Mouse (Mus musculus): Measurements from ENCODE around the gene Dexi. TPM values are rescaled to one million over a fixed set of nuclear protein-coding genes. Genes with fewer than 3 reads are reported as not detected.

Gene Dexi
- total and polyA plus RNA-seq, 3 experiments: 9.3 to 17.8 TPM; not detected in 1

GRCm38 (mm10) chr16:10544995-10545622 lies 2.3 kb upstream of the Dexi start, which contains the start of gene Clec16a (continued):
- peak; percentile 59 to 69 for TF ChIP-seq POLR2A (IDR thresholded peaks at IDR 0.05; ENCODE audit: control insufficient read depth in 1 of 2, insufficient read depth in 1 of 2, low read depth in 1 of 2, low read length in 2 of 2, poor library complexity in 1 of 2)
- TF ChIP-seq ETS1 (IDR thresholded peaks at IDR 0.05; ENCODE audit: low read depth, low read length): 0 out of 2 replicates have a peak, but pooled peaks have one; percentile 32
- TF ChIP-seq POLR2AphosphoS2 (IDR thresholded peaks at IDR 0.05; ENCODE audit: low read length): peak; percentile 75; the same call in 1 of the 2 replicates
- TF ChIP-seq ZC3H11A (IDR thresholded peaks at IDR 0.05; ENCODE audit: low read depth, low read length): no peak
- no peak for TF ChIP-seq MEF2A (IDR thresholded peaks at IDR 0.05; ENCODE audit: extremely low read depth, insufficient replicate concordance, low read depth, low read length, poor library complexity, severe bottlenecking)
- TF ChIP-seq MAX (IDR thresholded peaks at IDR 0.05; ENCODE audit: low read length): 0 out of 2 replicates have a peak, but pooled peaks have one; percentile 39
- peak; percentile 36; the same call in 1 of the 2 replicates for TF ChIP-seq RCOR1 (IDR thresholded peaks at IDR 0.05; ENCODE audit: low read depth, low read length)
- peak; percentile 62 for TF ChIP-seq TCF12 (IDR thresholded peaks at IDR 0.05; ENCODE audit: low read depth, low read length)
- no peak for TF ChIP-seq SMC3 (IDR thresholded peaks at IDR 0.05; ENCODE audit: low read depth, low read length)
- peak; percentile 99 for TF ChIP-seq KAT2A (conservative IDR thresholded peaks at IDR 0.05; ENCODE audit: low read depth, low read length)
- TF ChIP-seq MYB (IDR thresholded peaks at IDR 0.05; ENCODE audit: low read depth, low read length): peak; percentile 64; the same call in 1 of the 2 replicates
- TF ChIP-seq SIN3A (IDR thresholded peaks at IDR 0.05; ENCODE audit: low read length): peak; percentile 98
- no peak for TF ChIP-seq USF1 (IDR thresholded peaks at IDR 0.05; ENCODE audit: low read depth, low read length)
- TF ChIP-seq USF2 (IDR thresholded peaks at IDR 0.05; ENCODE audit: borderline replicate concordance in 1 of 2, insufficient read depth in 1 of 2, low read depth in 1 of 2, low read length in 2 of 2): no peak
- TF ChIP-seq CHD1 (IDR thresholded peaks at IDR 0.05; ENCODE audit: low read depth, low read length): no peak
- TF ChIP-seq ZNF384 (IDR thresholded peaks at IDR 0.05; ENCODE audit: low read depth, low read length): no peak

DNA sequence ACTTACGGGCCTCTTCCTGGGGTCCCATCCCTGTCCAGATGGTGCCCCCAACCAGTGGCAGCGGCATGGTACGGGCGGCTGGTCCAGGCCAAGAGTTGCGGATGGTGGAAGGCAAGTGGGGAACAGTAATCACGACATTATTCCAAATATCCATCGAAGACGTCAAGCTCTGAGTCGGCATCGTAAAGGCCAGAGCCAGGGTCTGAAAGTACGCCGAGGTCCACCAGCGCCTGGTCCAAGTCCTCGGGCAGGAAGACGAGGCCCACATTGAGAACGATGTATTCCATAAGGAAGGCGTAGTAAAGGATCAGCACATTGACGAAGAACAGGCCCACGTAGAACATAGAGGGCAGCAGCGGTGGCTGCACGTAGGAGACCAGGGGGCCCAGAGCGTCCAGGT lies 588 bp downstream of the Dexi start:
- H3K4me1 ChIP-seq (ENCODE audit: control insufficient read depth in 1 of 2, insufficient read depth in 2 of 2, low read length in 2 of 2): peaks cover 7 to 23% of the 10 kb centered on the region in 2 experiments
- H3K27me3 ChIP-seq (ENCODE audit: control insufficient read depth in 1 of 2, insufficient read depth in 2 of 2, low read length in 2 of 2): no peaks in the 10 kb centered on the region
- DNase-seq (ENCODE audit: low read depth, low spot score): peak; percentile 34
- H3K4me3 ChIP-seq (ENCODE audit: control insufficient read depth in 1 of 2, insufficient read depth in 1 of 2, low read depth in 2 of 2, low read length in 2 of 2): peak overlapping the region; percentile 66 to 74
- H3K9me3 ChIP-seq (replicated peaks; ENCODE audit: insufficient read depth, low read length): no peaks in the 10 kb centered on the region
- no peak for TF ChIP-seq GATA1 (IDR thresholded peaks at IDR 0.05; ENCODE audit: low read depth, low read length)
- TF ChIP-seq ZC3H11A (IDR thresholded peaks at IDR 0.05; ENCODE audit: low read depth, low read length): no peak
- 0 out of 2 replicates have a peak, but pooled peaks have one; percentile 27 for TF ChIP-seq MAX (IDR thresholded peaks at IDR 0.05; ENCODE audit: low read length)
- peaks cover 0 to 10% of the 10 kb centered on the region in 2 experiments; a peak in 1 of 4 replicates for H3K36me3 ChIP-seq (ENCODE audit: control insufficient read depth in 1 of 2, insufficient read depth in 2 of 2, low read length in 2 of 2)
- H3K9ac ChIP-seq (ENCODE audit: control insufficient read depth, low read depth, low read length, poor library complexity, severe bottlenecking): peak overlapping the region; percentile 82
- peaks cover 10% of the 10 kb centered on the region for H3K79me2 ChIP-seq (ENCODE audit: control insufficient read depth, insufficient read depth, low read length, poor library complexity)
- no peak overlapping the region; the same call in 1 of the 2 replicates for H3K27ac ChIP-seq (ENCODE audit: control insufficient read depth, low read depth, low read length)
